12 mouse cellular contexts compared by ENCODE assay signal in genomic region chr16:74408566-74408965, GRCm38 (mm10). TPM values are rescaled to one million over a fixed set of nuclear protein-coding genes. Genes with fewer than 3 reads are reported as not detected.
DNase-seq lines count a peak whose midpoint lies in the region; ATAC-seq and TF ChIP-seq lines count a peak whose summit lies in the region.
"Had no signal": no experiment of that assay in that cellular context is flagged by ENCODE, and none has a peak within 500 bp of the region (broad histone marks: within the 10 kb centered on the region; RNA-seq: fewer than 3 reads in every experiment).

No protein-coding gene starts in this region.

- ATAC-seq in kidney, embryonic 15.5 days (replicated peaks; ENCODE audit: low FRiP score): no peak
- no peak for ATAC-seq in hindbrain, embryonic 11.5 days (ENCODE audit: low FRiP score)
- ATAC-seq in midbrain, embryonic 15.5 days (replicated peaks): no peak

- no peaks in the 10 kb centered on the region for H3K9me3 ChIP-seq in kidney, embryonic 15.5 days (replicated peaks)
- no peaks in the 10 kb centered on the region for H3K9me3 ChIP-seq in hindbrain, embryonic 11.5 days (ENCODE audit: control insufficient read depth, low read length)
- no peaks in the 10 kb centered on the region for H3K9me3 ChIP-seq in midbrain, embryonic 15.5 days

- peaks cover 12% of the 10 kb centered on the region for H3K4me1 ChIP-seq in kidney, embryonic 15.5 days
- no peaks in the 10 kb centered on the region for H3K4me1 ChIP-seq in cortical plate, adult 2 months (ENCODE audit: control insufficient read depth, insufficient read depth, low read length)
- H3K4me1 ChIP-seq in hindbrain, embryonic 11.5 days (replicated peaks; ENCODE audit: control insufficient read depth, insufficient read depth, low read length): no peaks in the 10 kb centered on the region
- peaks cover 12% of the 10 kb centered on the region for H3K4me1 ChIP-seq in midbrain, embryonic 15.5 days

- H3K4me3 ChIP-seq in kidney, embryonic 15.5 days (replicated peaks): peak overlapping the region; percentile 63
- peak overlapping the region; percentile 35 for H3K4me3 ChIP-seq in cortical plate, adult 2 months (ENCODE audit: insufficient read depth, low read length)
- peak overlapping the region; percentile 10; the same call in 1 of the 2 replicates for H3K4me3 ChIP-seq in hindbrain, embryonic 11.5 days (ENCODE audit: low read depth, low read length)
- peak overlapping the region; percentile 65 for H3K4me3 ChIP-seq in midbrain, embryonic 15.5 days

- H3K27me3 ChIP-seq in kidney, embryonic 15.5 days: no peaks in the 10 kb centered on the region
- no peaks in the 10 kb centered on the region; the same call in 1 of the 2 replicates for H3K27me3 ChIP-seq in hindbrain, embryonic 11.5 days (ENCODE audit: control insufficient read depth, insufficient read depth, low read length)
- no peaks in the 10 kb centered on the region for H3K27me3 ChIP-seq in midbrain, embryonic 15.5 days (replicated peaks)
- H3K27me3 ChIP-seq: CH12.LX had no signal

- H3K36me3 ChIP-seq in kidney, embryonic 15.5 days: no peaks in the 10 kb centered on the region
- no peaks in the 10 kb centered on the region for H3K36me3 ChIP-seq in hindbrain, embryonic 11.5 days (ENCODE audit: control insufficient read depth, insufficient read depth, low read length)
- H3K36me3 ChIP-seq in midbrain, embryonic 15.5 days (replicated peaks): no peaks in the 10 kb centered on the region

- WGBS in kidney, embryonic 15.5 days: 23% methylated on average over 1 of the region's 1 CpGs
- 73% methylated on average over 1 of the region's 1 CpGs for WGBS in hindbrain, embryonic 11.5 days
- WGBS in midbrain, embryonic 15.5 days: 43% methylated on average over 1 of the region's 1 CpGs

- no peak overlapping the region for H3K9ac ChIP-seq in kidney, embryonic 15.5 days
- no peak overlapping the region for H3K9ac ChIP-seq in hindbrain, embryonic 11.5 days (ENCODE audit: low read depth, low read length)
- peak overlapping the region; percentile 43 for H3K9ac ChIP-seq in midbrain, embryonic 15.5 days

- peak overlapping the region; percentile 89 for H3K4me2 ChIP-seq in kidney, embryonic 15.5 days
- 0 out of 2 replicates have a peak overlapping the region, but pooled peaks have one; percentile 5 for H3K4me2 ChIP-seq in hindbrain, embryonic 11.5 days (replicated peaks; ENCODE audit: low read depth, low read length)
- H3K4me2 ChIP-seq in midbrain, embryonic 15.5 days: peak overlapping the region; percentile 45

- TF ChIP-seq POLR2A in cortical plate, adult 2 months (IDR thresholded peaks at IDR 0.05; ENCODE audit: extremely low read depth, insufficient read depth, low read length): no peak

- H3K27ac ChIP-seq in kidney, embryonic 15.5 days: no peak overlapping the region
- no peak overlapping the region for H3K27ac ChIP-seq in cortical plate, adult 2 months (ENCODE audit: insufficient read depth, low read length)
- H3K27ac ChIP-seq in hindbrain, embryonic 11.5 days (ENCODE audit: low read depth, low read length): no peak overlapping the region
- H3K27ac ChIP-seq in midbrain, embryonic 15.5 days: peak overlapping the region; percentile 67
- H3K27ac ChIP-seq: macrophage had no signal

- TF ChIP-seq CTCF in cortical plate, adult 2 months (IDR thresholded peaks at IDR 0.05; ENCODE audit: extremely low read depth, insufficient read depth, low read length): 0 out of 2 replicates have a peak, but pooled peaks have one; percentile 11

- DNase-seq in kidney, postnatal 4 days: no peak
- no peak for DNase-seq in hindbrain, embryonic 11.5 days (ENCODE audit: low spot score)
- DNase-seq in frontal cortex, postnatal 14 days (ENCODE audit: low spot score in 2 of 2): no peak
- no peak for DNase-seq in adrenal gland, adult (ENCODE audit: inconsistent age in 2 of 2, low spot score in 1 of 2)
- no peak for DNase-seq in layer of hippocampus, adult 9-10 months (ENCODE audit: low spot score)
- DNase-seq: heart, postnatal 10 days; right cerebral cortex, postnatal 25 days had no signal

RNA-seq across cellular contexts. Expression of gene Robo2, which starts 3.1 kb away (rescaled TPM):
- polyA plus RNA-seq in kidney, embryonic 15.5 days (2015; fragmentation: Nextera tagmentation; extraction: Ambion mirVana): 93.0 and 97.8 TPM in 2 replicates
- 49.2 and 54.2 TPM in 2 replicates for polyA plus RNA-seq in cortical plate, adult 2 months (2012; rRNA removed)
- 33.1 and 37.5 TPM in 2 replicates for polyA plus RNA-seq in hindbrain, embryonic 11.5 days (2014; fragmentation: Nextera tagmentation; extraction: Ambion mirVana)
- 91.6 and 95.0 TPM in 2 replicates for polyA plus RNA-seq in midbrain, embryonic 15.5 days (2015; fragmentation: Nextera tagmentation; extraction: Ambion mirVana)

Comparison
In these comparisons a context has a peak if more than half of its experiments do, and no peak if none do; other contexts are left out.
1. H3K4me2 ChIP-seq: peak in every context shown above with its lines; median percentile 89 in kidney, embryonic 15.5 days; 45 in midbrain, embryonic 15.5 days; 5 in hindbrain, embryonic 11.5 days.
2. H3K4me3 ChIP-seq: peak in every context shown above with its lines; median percentile 65 in midbrain, embryonic 15.5 days; 63 in kidney, embryonic 15.5 days; 35 in cortical plate, adult 2 months; 10 in hindbrain, embryonic 11.5 days.